Mouse (Mus musculus) CH12.LX (cell line): Measurements from ENCODE around the gene Mrrf. TPM values are rescaled to one million over a fixed set of nuclear protein-coding genes. Genes with fewer than 3 reads are reported as not detected.
A peak's percentile ranks its signal among the peaks of the same experiment; 100 is the strongest.

ENCODE experiments used
- DNase-seq: peaks from one replicate; pipeline ENCODE4 v3.0.0-alpha.2; 2013; ENCODE audit errors: extremely low read depth
- H3K27ac ChIP-seq: 2 replicates; pipeline ENCODE4 v1.5.1; 2012; ENCODE audit warnings: low read depth, mild to moderate bottlenecking, control low read depth, moderate library complexity; ENCODE audit not compliant: insufficient read depth
- H3K27me3 ChIP-seq: replicated peaks from 2 replicates; pipeline ENCODE3; 2012; ENCODE audit warnings: inconsistent platforms
- H3K36me3 ChIP-seq, 2 experiments: replicated peaks in 1 of 2; 2 replicates each; pipeline versions ENCODE3 to v1.6.1; 2012; ENCODE audit warnings: inconsistent platforms in 1 of 2, low read length in 1 of 2, mild to moderate bottlenecking in 1 of 2, mixed read lengths in 1 of 2, moderate library complexity in 1 of 2; ENCODE audit not compliant: control insufficient read depth in 1 of 2, insufficient read depth in 1 of 2
- H3K4me1 ChIP-seq, 2 experiments: 2 replicates each; pipeline ENCODE4 v1.6.1; 2012; ENCODE audit warnings: inconsistent platforms in 1 of 2, moderate library complexity in 1 of 2; ENCODE audit not compliant: insufficient read depth in 2 of 2, control insufficient read depth in 1 of 2
- H3K4me2 ChIP-seq: 2 replicates; pipeline ENCODE4 v1.6.1; 2012; ENCODE audit warnings: low read depth, mild to moderate bottlenecking, control low read depth; ENCODE audit not compliant: poor library complexity, insufficient read depth, severe bottlenecking
- H3K4me3 ChIP-seq, 3 experiments: fragments of 150-350 bp in 1 of 3; sonication (generic) in 1 of 3; replicated peaks in 1 of 3; 2 replicates each; pipeline versions ENCODE3 to v1.5.1; 2011 to 2012; ENCODE audit warnings: low read depth in 2 of 3, low read length in 2 of 3, mild to moderate bottlenecking in 2 of 3, moderate library complexity in 2 of 3, control low read depth in 1 of 3, improper control_type of control experiment in 1 of 3, inconsistent platforms in 1 of 3, mixed read lengths in 1 of 3; ENCODE audit not compliant: poor library complexity in 1 of 3
- H3K79me2 ChIP-seq: replicated peaks from 2 replicates; pipeline ENCODE4 v1.6.1; 2012; ENCODE audit warnings: mild to moderate bottlenecking, moderate library complexity; ENCODE audit not compliant: control insufficient read depth, poor library complexity, insufficient read depth, severe bottlenecking; ENCODE audit errors: extremely low read depth
- H3K9ac ChIP-seq: 2 replicates; pipeline ENCODE4 v1.6.1; 2012; ENCODE audit warnings: low read depth, mild to moderate bottlenecking, control low read depth, moderate library complexity; ENCODE audit not compliant: insufficient read depth
- H3K9me3 ChIP-seq: replicated peaks from 2 replicates; pipeline ENCODE3; 2012; ENCODE audit warnings: low read length, inconsistent platforms, mixed read lengths
- BHLHE40 ChIP-seq: IDR thresholded peaks from 2 replicates; pipeline ENCODE4 v1.6.1; 2011; ENCODE audit warnings: mild to moderate bottlenecking, low read depth, low read length, improper control_type of control experiment
- MYC ChIP-seq: IDR thresholded peaks from 2 replicates; pipeline ENCODE4 v1.6.1; 2011; ENCODE audit warnings: low read depth, mild to moderate bottlenecking, improper control_type of control experiment, low read length
- TCF12 ChIP-seq: IDR thresholded peaks from 2 replicates; pipeline ENCODE4 v1.6.1; 2014; ENCODE audit warnings: low read depth, mild to moderate bottlenecking, inconsistent platforms, low read length, improper control_type of control experiment
- UBTF ChIP-seq: IDR thresholded peaks from 2 replicates; pipeline ENCODE4 v1.6.1; 2012; ENCODE audit warnings: low read depth, mild to moderate bottlenecking, inconsistent platforms, low read length, improper control_type of control experiment, moderate library complexity
- ZC3H11A ChIP-seq: IDR thresholded peaks from 2 replicates; pipeline ENCODE4 v1.6.1; 2012; ENCODE audit warnings: low read depth, mild to moderate bottlenecking, inconsistent platforms, low read length, improper control_type of control experiment
- ZNF384 ChIP-seq: IDR thresholded peaks from 2 replicates; pipeline ENCODE4 v1.6.1; 2012; ENCODE audit warnings: low read depth, low read length, improper control_type of control experiment, inconsistent platforms
- dilution Hi-C: fragments of 300-500 bp; cut with MboI; formaldehyde crosslinking; loops from 2 replicates; pipeline ENCODE4 v1.14.3; 2020; ENCODE audit warnings: low sequenced_read_pairs; ENCODE audit not compliant: extremely low pct_unique_long_range_greater_than_20kb, extremely low pct_ligation_motif_present
- in situ Hi-C: fragments of 300-500 bp; cut with MboI; formaldehyde crosslinking; loops from 3 replicates; pipeline ENCODE4 v1.14.3; 2019; ENCODE audit warnings: low sequenced_read_pairs, low pct_ligation_motif_present, low pct_unique_long_range_greater_than_20kb, mixed read lengths
- polyA plus RNA-seq: library from polyadenylated mRNA; unstranded; fragments of >175 nt; gene quantifications from 2 replicates; pipeline ENCODE4 v1.2.1, GENCODE M21; 2012; ENCODE audit warnings: low read depth; ENCODE audit not compliant: insufficient read length
- total RNA-seq, 2 experiments: library from RNA; depleted of rRNA; stranded (reverse); fragments of 300-350 nt in 1 of 2; fragments of >200 nt in 1 of 2; gene quantifications; 2 replicates each; pipeline ENCODE4 v1.2.3; 2012 to 2014

Mrrf gene
- total and polyA plus RNA-seq, 3 experiments = 17.2 to 22.2 (median 20.9) TPM

DNA sequence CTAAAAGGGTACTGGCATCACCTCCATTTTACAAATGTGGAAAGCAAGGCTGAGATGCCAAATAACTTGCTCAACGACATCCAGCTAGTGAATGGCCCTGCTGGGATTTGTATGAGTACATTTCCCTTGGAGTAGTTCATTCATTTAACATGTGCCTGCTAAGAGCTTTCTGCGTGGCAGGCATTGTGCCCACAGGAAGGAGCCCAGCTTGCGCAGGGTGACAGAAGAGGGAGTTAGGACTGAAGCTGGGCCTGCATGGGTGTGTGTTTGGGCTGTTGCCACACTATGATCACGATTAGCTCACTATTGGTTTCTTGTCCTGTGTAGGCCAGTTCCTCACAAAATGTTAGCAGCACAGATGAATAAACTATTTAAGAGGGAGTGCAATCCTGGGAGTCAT, 84.7 kb downstream of the Mrrf start:
- Histone ChIP-seq H3K9me3 (no peaks in the 10 kb centered on the region), H3K27me3 (no peaks in the 10 kb centered on the region), H3K4me1 (peaks cover 13 to 38% of the 10 kb centered on the region in 2 experiments), H3K9ac (no peak overlapping the region), H3K36me3 (no peaks in the 10 kb centered on the region), H3K4me2 (no peak overlapping the region), H3K4me3 (no peak overlapping the region), H3K27ac (no peak overlapping the region), H3K79me2 (no peaks in the 10 kb centered on the region)
- dilution Hi-C loops (no loop called here), in situ Hi-C loops (loop anchor here (25.0 kb wide), 1 partner anchor 659 kb away; the partner anchor contains the start of gene Dab2ip)
- TF ChIP-seq TCF12 = no peak
- TF ChIP-seq BHLHE40 = no peak
- TF ChIP-seq ZC3H11A = no peak
- no peak for DNase-seq

DNA sequence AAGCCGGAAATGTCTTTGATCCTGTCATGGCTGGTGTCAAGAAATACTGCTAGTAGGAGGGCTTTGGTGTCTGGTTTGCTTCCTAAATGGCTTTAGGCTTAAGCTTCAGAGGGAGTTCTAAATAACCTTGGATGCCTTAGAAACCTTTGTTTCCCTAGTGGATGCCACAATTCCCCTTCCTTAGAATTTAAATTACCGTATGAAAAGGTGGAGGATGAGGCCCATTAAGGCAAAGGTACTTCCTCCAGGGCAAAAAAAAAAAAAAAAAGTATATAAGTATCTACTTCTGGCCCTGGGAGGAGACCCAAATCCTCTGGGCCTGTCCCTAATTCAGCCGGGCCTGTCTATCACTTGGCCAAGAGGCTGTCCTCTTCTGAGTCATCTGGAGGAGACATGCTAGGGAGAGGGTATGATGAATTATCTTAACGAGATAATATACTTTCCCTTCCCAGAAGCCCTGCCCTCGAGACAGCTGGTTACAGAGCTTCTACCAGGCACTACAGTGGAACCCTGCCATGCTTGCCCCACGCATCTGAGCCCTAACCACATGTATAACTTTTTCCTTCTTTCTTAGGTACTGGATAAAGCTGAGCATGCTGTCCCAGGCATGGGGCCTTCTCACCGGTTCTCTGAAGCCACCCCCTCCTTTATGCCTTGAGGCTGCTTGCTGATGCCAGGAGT, 86.1 kb downstream of the Mrrf start:
- no peaks in the 10 kb centered on the region for H3K9me3 ChIP-seq
- dilution Hi-C loops = no loop called here
- in situ Hi-C loops = loop anchor here (25.0 kb wide), 1 partner anchor 660 kb away; the partner anchor contains the start of gene Dab2ip
- TF ChIP-seq UBTF = no peak
- TF ChIP-seq ZNF384 = peak; percentile 64
- TF ChIP-seq, all 38 proteins: peak for 1
- no peaks in the 10 kb centered on the region for H3K79me2 ChIP-seq
- peaks cover 6 to 24% of the 10 kb centered on the region in 2 experiments; a peak in 3 of 4 replicates for H3K4me1 ChIP-seq
- H3K27ac ChIP-seq = no peak overlapping the region
- H3K27me3 ChIP-seq = no peaks in the 10 kb centered on the region
- no peak overlapping the region for H3K4me3 ChIP-seq
- no peaks in the 10 kb centered on the region for H3K36me3 ChIP-seq
- peak; percentile 45 for DNase-seq
- H3K9ac ChIP-seq = no peak overlapping the region
- no peak overlapping the region for H3K4me2 ChIP-seq

DNA sequence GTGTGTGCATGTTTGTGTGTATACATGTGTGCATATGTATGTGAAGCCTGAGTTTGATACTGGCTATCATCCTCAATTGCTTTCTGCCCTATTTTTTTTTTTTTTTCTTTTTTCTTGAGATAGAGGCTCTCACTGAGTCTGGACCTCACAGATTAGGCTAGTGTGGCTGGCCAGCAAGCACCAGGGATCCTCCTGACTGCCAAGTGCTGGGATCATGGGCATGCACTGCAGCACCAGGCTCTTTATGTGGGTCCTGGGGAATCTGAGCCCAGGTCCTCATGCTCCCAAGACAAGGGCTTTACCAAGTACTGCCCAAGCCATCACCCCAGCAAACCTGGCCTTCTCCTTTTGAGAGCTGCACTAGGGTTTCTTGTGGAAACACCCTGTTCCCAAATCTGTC, 87.2 kb downstream of the Mrrf start:
- Histone ChIP-seq H3K9ac (no peak overlapping the region), H3K4me2 (no peak overlapping the region), H3K27me3 (no peaks in the 10 kb centered on the region), H3K79me2 (no peaks in the 10 kb centered on the region), H3K36me3 (no peaks in the 10 kb centered on the region), H3K9me3 (no peaks in the 10 kb centered on the region), H3K4me3 (no peak overlapping the region), H3K4me1 (peaks cover 0 to 14% of the 10 kb centered on the region in 2 experiments; a peak in 2 of 4 replicates), H3K27ac (no peak overlapping the region)
- no peak for DNase-seq
- dilution Hi-C loops (no loop called here), in situ Hi-C loops (loop anchor here (25.0 kb wide), 1 partner anchor 661 kb away; the partner anchor contains the start of gene Dab2ip)
- TF ChIP-seq MYC = no peak
